Mouse (Mus musculus) CH12.LX (cell line): ENCODE data around the gene Tmem221. TPM values are rescaled to one million over a fixed set of nuclear protein-coding genes. Genes with fewer than 3 reads are reported as not detected.

ENCODE experiments used
- DNase-seq: peaks from one replicate; pipeline ENCODE4 v3.0.0-alpha.2; 2013; ENCODE audit errors: extremely low read depth
- H3K27ac ChIP-seq: 2 replicates; pipeline ENCODE4 v1.5.1; 2012; ENCODE audit warnings: low read depth, mild to moderate bottlenecking, control low read depth, moderate library complexity; ENCODE audit not compliant: insufficient read depth
- H3K27me3 ChIP-seq: replicated peaks from 2 replicates; pipeline ENCODE3; 2012; ENCODE audit warnings: inconsistent platforms
- H3K36me3 ChIP-seq, 2 experiments: replicated peaks in 1 of 2; 2 replicates each; pipeline versions ENCODE3 to v1.6.1; 2012; ENCODE audit warnings: inconsistent platforms in 1 of 2, low read length in 1 of 2, mild to moderate bottlenecking in 1 of 2, mixed read lengths in 1 of 2, moderate library complexity in 1 of 2; ENCODE audit not compliant: control insufficient read depth in 1 of 2, insufficient read depth in 1 of 2
- H3K4me1 ChIP-seq, 2 experiments: 2 replicates each; pipeline ENCODE4 v1.6.1; 2012; ENCODE audit warnings: inconsistent platforms in 1 of 2, moderate library complexity in 1 of 2; ENCODE audit not compliant: insufficient read depth in 2 of 2, control insufficient read depth in 1 of 2
- H3K4me2 ChIP-seq: 2 replicates; pipeline ENCODE4 v1.6.1; 2012; ENCODE audit warnings: low read depth, mild to moderate bottlenecking, control low read depth; ENCODE audit not compliant: poor library complexity, insufficient read depth, severe bottlenecking
- H3K4me3 ChIP-seq, 3 experiments: fragments of 150-350 bp in 1 of 3; sonication (generic) in 1 of 3; replicated peaks in 1 of 3; 2 replicates each; pipeline versions ENCODE3 to v1.5.1; 2011 to 2012; ENCODE audit warnings: low read depth in 2 of 3, low read length in 2 of 3, mild to moderate bottlenecking in 2 of 3, moderate library complexity in 2 of 3, control low read depth in 1 of 3, improper control_type of control experiment in 1 of 3, inconsistent platforms in 1 of 3, mixed read lengths in 1 of 3; ENCODE audit not compliant: poor library complexity in 1 of 3
- H3K79me2 ChIP-seq: replicated peaks from 2 replicates; pipeline ENCODE4 v1.6.1; 2012; ENCODE audit warnings: mild to moderate bottlenecking, moderate library complexity; ENCODE audit not compliant: control insufficient read depth, poor library complexity, insufficient read depth, severe bottlenecking; ENCODE audit errors: extremely low read depth
- H3K9ac ChIP-seq: 2 replicates; pipeline ENCODE4 v1.6.1; 2012; ENCODE audit warnings: low read depth, mild to moderate bottlenecking, control low read depth, moderate library complexity; ENCODE audit not compliant: insufficient read depth
- H3K9me3 ChIP-seq: replicated peaks from 2 replicates; pipeline ENCODE3; 2012; ENCODE audit warnings: low read length, inconsistent platforms, mixed read lengths
- BHLHE40 ChIP-seq: IDR thresholded peaks from 2 replicates; pipeline ENCODE4 v1.6.1; 2011; ENCODE audit warnings: mild to moderate bottlenecking, low read depth, low read length, improper control_type of control experiment
- E2F4 ChIP-seq: IDR thresholded peaks from 2 replicates; pipeline ENCODE4 v1.6.1; 2011; ENCODE audit warnings: low read depth, low read length, improper control_type of control experiment; ENCODE audit not compliant: insufficient replicate concordance
- EP300 ChIP-seq: IDR thresholded peaks from 2 replicates; pipeline ENCODE4 v1.6.1; 2011; ENCODE audit warnings: low read length, improper control_type of control experiment
- ETS1 ChIP-seq: conservative IDR thresholded peaks from 2 replicates; pipeline ENCODE4 v1.6.1; 2012; ENCODE audit warnings: low read depth, mild to moderate bottlenecking, inconsistent platforms, low read length, improper control_type of control experiment, moderate library complexity
- GABPA ChIP-seq: IDR thresholded peaks from 2 replicates; pipeline ENCODE4 v1.6.1; 2012; ENCODE audit warnings: low read depth, low read length, improper control_type of control experiment, inconsistent platforms; ENCODE audit not compliant: insufficient replicate concordance
- HCFC1 ChIP-seq: IDR thresholded peaks from 2 replicates; pipeline ENCODE4 v1.6.1; 2012; ENCODE audit warnings: low read depth, mild to moderate bottlenecking, inconsistent platforms, low read length, improper control_type of control experiment
- JUN ChIP-seq: IDR thresholded peaks from 2 replicates; pipeline ENCODE4 v1.6.1; 2011; ENCODE audit warnings: low read depth, mild to moderate bottlenecking, low read length, improper control_type of control experiment, moderate library complexity; ENCODE audit not compliant: insufficient read depth
- KAT2A ChIP-seq: IDR thresholded peaks from 2 replicates; pipeline ENCODE4 v1.6.1; 2012; ENCODE audit warnings: low read length, improper control_type of control experiment, inconsistent platforms; ENCODE audit not compliant: insufficient replicate concordance
- MEF2A ChIP-seq: IDR thresholded peaks from 2 replicates; pipeline ENCODE4 v1.6.1; 2014; ENCODE audit warnings: low read depth, mild to moderate bottlenecking, inconsistent platforms, low read length, improper control_type of control experiment, borderline replicate concordance
- NELFE ChIP-seq: IDR thresholded peaks from 2 replicates; pipeline ENCODE4 v1.6.1; 2011; ENCODE audit warnings: low read depth, low read length, improper control_type of control experiment
- NRF1 ChIP-seq: IDR thresholded peaks from 2 replicates; pipeline ENCODE4 v1.6.1; 2014; ENCODE audit warnings: low read depth, mild to moderate bottlenecking, inconsistent platforms, low read length, improper control_type of control experiment, moderate library complexity
- TCF12 ChIP-seq: IDR thresholded peaks from 2 replicates; pipeline ENCODE4 v1.6.1; 2014; ENCODE audit warnings: low read depth, mild to moderate bottlenecking, inconsistent platforms, low read length, improper control_type of control experiment
- UBTF ChIP-seq: IDR thresholded peaks from 2 replicates; pipeline ENCODE4 v1.6.1; 2012; ENCODE audit warnings: low read depth, mild to moderate bottlenecking, inconsistent platforms, low read length, improper control_type of control experiment, moderate library complexity
- USF1 ChIP-seq: IDR thresholded peaks from 2 replicates; pipeline ENCODE4 v1.6.1; 2014; ENCODE audit warnings: low read depth, mild to moderate bottlenecking, inconsistent platforms, low read length, improper control_type of control experiment
- ZKSCAN1 ChIP-seq: IDR thresholded peaks from 2 replicates; pipeline ENCODE4 v1.6.1; 2012; ENCODE audit warnings: low read depth, inconsistent platforms, low read length, improper control_type of control experiment, borderline replicate concordance
- dilution Hi-C: fragments of 300-500 bp; cut with MboI; formaldehyde crosslinking; loops from 2 replicates; pipeline ENCODE4 v1.14.3; 2020; ENCODE audit warnings: low sequenced_read_pairs; ENCODE audit not compliant: extremely low pct_unique_long_range_greater_than_20kb, extremely low pct_ligation_motif_present
- in situ Hi-C: fragments of 300-500 bp; cut with MboI; formaldehyde crosslinking; loops from 3 replicates; pipeline ENCODE4 v1.14.3; 2019; ENCODE audit warnings: low sequenced_read_pairs, low pct_ligation_motif_present, low pct_unique_long_range_greater_than_20kb, mixed read lengths
- polyA plus RNA-seq: library from polyadenylated mRNA; unstranded; fragments of >175 nt; gene quantifications from 2 replicates; pipeline ENCODE4 v1.2.1, GENCODE M21; 2012; ENCODE audit warnings: low read depth; ENCODE audit not compliant: insufficient read length
- total RNA-seq, 2 experiments: library from RNA; depleted of rRNA; stranded (reverse); fragments of 300-350 nt in 1 of 2; fragments of >200 nt in 1 of 2; gene quantifications; 2 replicates each; pipeline ENCODE4 v1.2.3; 2012 to 2014

Gene Tmem221
- total and polyA plus RNA-seq, 3 experiments, result 0.51 TPM; not detected in 2

DNA sequence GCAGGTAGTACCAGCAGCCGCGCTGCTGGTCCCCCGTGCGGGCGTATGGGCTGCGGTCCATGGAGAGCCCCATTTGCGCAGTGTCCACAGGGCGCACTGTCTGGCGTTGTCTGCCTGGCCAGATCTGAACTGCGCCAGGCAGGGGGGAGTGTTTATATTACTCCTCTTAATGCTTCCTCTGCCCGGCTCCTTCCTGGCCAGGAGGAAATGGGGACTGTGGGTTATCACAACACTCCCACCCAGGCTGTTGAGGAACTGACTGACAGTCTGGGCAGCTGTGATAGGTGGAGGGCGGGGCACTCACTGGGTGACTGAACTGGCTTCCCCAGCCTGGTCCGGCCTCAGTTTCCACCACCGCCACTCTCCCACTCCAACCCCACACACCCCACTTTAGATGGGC lies 47.0 kb downstream of the Tmem221 start, which contains the start of gene Plvap:
Plvap (minus strand) TSS at position 109 of the 400 bp plus-strand sequence.
- H3K9me3 ChIP-seq, result no peaks in the 10 kb centered on the region
- dilution Hi-C loops, result no loop called here
- no peaks in the 10 kb centered on the region for H3K79me2 ChIP-seq
- no peak within 1 kb of the TSS for H3K4me2 ChIP-seq
- no peaks in the 10 kb centered on the region for H3K36me3 ChIP-seq
- peaks cover 0 to 2% of the 10 kb centered on the region in 2 experiments; a peak in 1 of 4 replicates for H3K4me1 ChIP-seq
- peaks cover 49% of the 10 kb centered on the region for H3K27me3 ChIP-seq
- in situ Hi-C loops, result no loop called here
- no peak within 1 kb of the TSS for H3K4me3 ChIP-seq
- no peak within 1 kb of the TSS for H3K9ac ChIP-seq
- TF ChIP-seq TCF12, result no peak
- TF ChIP-seq MEF2A, result no peak
- TF ChIP-seq EP300, result no peak
- TF ChIP-seq BHLHE40, result no peak
- TF ChIP-seq NELFE, result no peak
- DNase-seq, result no peak
- H3K27ac ChIP-seq, result no peak within 1 kb of the TSS

DNA sequence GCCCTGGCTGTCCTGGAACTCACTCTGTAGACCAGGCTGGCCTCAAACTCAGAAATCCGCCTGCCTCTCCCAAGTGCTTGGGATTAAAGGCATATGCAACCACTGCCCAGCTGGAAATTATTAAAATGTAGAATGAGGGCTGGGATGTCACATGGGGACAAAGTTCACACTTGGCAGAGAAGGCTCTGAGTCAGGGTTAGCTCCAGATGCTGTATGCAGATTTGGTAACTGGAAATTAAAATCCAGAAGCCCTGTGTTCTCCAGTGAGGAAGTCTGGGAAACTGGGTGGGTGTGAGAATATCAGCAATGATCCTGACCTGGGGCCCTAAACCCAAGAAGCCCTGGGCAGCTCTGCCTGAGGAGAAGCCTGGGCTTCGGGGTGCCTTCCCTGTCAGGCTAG lies 49.4 kb downstream of the Tmem221 start:
- dilution Hi-C loops (no loop called here), in situ Hi-C loops (loop anchor here (10.0 kb wide), 1 partner anchor 65 kb away; no protein-coding TSS in a partner anchor)
- H3K9me3 ChIP-seq, result no peaks in the 10 kb centered on the region
- H3K79me2 ChIP-seq, result no peaks in the 10 kb centered on the region
- no peak overlapping the region for H3K27ac ChIP-seq
- peaks cover 67% of the 10 kb centered on the region for H3K27me3 ChIP-seq
- TF ChIP-seq NELFE (no peak), GABPA (no peak), HCFC1 (no peak), E2F4 (no peak), NRF1 (no peak), UBTF (no peak), USF1 (no peak), KAT2A (no peak), JUN (no peak), ZKSCAN1 (no peak), ETS1 (no peak)
- H3K4me3 ChIP-seq, result no peak overlapping the region
- peaks cover 0 to 2% of the 10 kb centered on the region in 2 experiments; a peak in 1 of 4 replicates for H3K4me1 ChIP-seq
- no peak for DNase-seq
- H3K36me3 ChIP-seq, result no peaks in the 10 kb centered on the region
- no peak overlapping the region for H3K9ac ChIP-seq
- H3K4me2 ChIP-seq, result no peak overlapping the region
